Mouse (Mus musculus) liver, embryonic 14.5 days (tissue): ENCODE results near the gene Gm49393.

Source experiments
- CTCF ChIP-seq: IDR thresholded peaks from 2 replicates; pipeline ENCODE4 v1.5.1; 2016; ENCODE audit warnings: antibody characterized with exemption, low read depth, control low read depth
- EP300 ChIP-seq: IDR thresholded peaks from 2 replicates; pipeline ENCODE4 v1.6.1; 2016; ENCODE audit warnings: antibody characterized with exemption, low read depth

DNA sequence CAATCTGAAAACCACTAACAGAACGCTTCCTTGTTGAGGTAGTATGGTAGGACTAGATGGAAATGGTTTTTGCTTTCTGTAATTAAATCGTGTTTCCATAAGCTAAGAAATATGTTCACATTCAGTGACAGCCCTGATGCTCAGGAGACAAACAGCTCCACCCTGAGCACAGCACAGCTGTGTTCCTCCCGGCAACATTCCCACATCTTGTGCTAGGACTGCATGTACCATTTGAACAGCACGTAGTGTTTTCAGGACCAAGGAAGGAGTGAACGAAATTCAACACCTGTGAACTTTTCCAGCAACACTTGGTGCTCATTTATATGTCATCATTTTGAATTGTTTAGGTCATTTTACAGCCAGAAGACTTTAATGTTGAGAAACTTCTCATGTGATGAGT, 26.3 kb upstream of the Gm49393 start:
- TF ChIP-seq CTCF (no peak), EP300 (no peak)
